Mouse (Mus musculus) kidney, postnatal 10 days (tissue): ENCODE data around the gene Tcte1.
A peak's percentile ranks its signal among the peaks of the same experiment; 100 is the strongest.

Source experiments
- DNase-seq: peaks from one replicate; pipeline ENCODE4 v3.0.0; 2021; ENCODE audit warnings: mixed read lengths

Tcte1 gene

GRCm38 (mm10) chr17:45548541-45549512 is 25.6 kb downstream of the Tcte1 start:
- no peak for DNase-seq

DNA sequence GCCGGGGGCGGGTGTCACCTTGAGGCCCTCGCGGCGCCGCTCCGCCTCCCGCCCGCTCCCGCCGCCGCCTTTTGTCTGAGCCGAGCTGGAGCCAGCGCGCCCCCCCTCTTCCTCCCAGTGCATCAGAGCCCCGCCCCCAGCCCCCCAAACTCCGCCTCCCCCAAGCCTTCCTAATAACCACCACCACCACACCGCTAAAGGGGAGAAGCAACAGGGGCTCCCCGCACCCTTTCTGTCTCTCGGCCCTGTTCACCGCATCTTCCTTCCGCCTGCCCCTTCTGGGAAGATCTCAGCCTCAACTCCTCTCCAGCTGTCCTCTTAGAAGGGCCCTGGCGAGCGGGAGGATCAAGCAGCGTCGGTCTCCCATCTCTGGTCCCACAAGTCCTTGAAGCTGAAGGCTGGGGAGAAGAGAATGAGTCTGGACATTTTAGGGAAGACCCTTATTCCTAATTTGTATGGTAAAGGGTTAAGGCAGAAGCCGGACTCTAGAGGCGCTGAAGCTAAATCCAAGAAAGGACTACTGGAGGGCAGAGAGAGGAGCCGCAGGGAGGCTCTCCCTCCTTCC is 26.5 kb downstream of the Tcte1 start, which contains the start of gene Tmem151b:
Gene Tmem151b (minus strand): TSS at position 61 of the 565 bp plus-strand sequence.
- peak; percentile 76 for DNase-seq

GRCm38 (mm10) chr17:45550253-45550652 is 27.0 kb downstream of the Tcte1 start:
- DNase-seq = no peak

- no peak for DNase-seq
Measured at GRCm38 (mm10) chr17:45551249-45551796, 28.1 kb downstream of the Tcte1 start.

GRCm38 (mm10) chr17:45551816-45552451 is 28.7 kb downstream of the Tcte1 start:
- DNase-seq = peak; percentile 85

DNA sequence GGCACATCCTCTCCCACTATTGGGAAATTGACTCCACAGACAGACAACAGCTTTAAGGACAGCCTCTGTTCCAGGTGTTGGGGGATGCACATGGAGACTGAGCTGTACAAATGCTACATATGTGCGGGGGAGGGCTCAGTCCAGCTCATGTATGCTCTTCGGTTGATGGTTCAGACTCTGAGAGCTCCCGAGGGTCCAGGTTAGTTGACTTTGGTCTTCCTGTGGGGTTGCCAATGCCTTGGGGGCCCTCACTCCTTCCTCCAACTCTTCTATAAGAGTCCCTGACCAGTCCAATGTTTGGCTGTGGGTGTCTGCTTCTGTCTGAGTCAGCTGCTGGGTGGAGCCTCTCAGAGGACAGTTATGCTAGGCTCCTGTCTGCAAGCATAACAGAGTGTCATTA is 29.8 kb downstream of the Tcte1 start:
- no peak for DNase-seq

GRCm38 (mm10) chr17:45554420-45554819 is 31.2 kb downstream of the Tcte1 start:
- DNase-seq = no peak

- peak; percentile 99 for DNase-seq
Measured at GRCm38 (mm10) chr17:45555452-45556106, 32.3 kb downstream of the Tcte1 start, which contains the start of gene Nfkbie. Nfkbie (plus strand) TSS chr17:45555703.

DNA sequence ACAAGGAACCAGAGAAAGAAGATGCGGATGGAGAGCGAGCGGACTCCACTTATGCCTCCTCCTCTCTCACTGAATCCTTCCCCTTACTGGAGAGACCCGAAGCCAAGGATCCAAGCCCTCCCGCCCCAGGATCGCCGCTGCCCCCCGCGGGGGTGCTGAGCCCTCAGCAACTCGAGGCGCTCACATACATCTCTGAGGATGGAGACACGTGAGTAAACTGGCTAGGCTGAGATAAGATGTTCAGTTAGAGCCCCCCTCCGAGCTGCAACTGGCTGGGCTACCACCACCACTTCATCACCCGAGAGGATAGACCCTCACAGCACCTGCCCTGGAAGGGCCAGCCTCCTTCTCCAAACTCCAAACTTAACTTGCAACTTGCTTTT is 32.9 kb downstream of the Tcte1 start:
- DNase-seq = no peak

DNA sequence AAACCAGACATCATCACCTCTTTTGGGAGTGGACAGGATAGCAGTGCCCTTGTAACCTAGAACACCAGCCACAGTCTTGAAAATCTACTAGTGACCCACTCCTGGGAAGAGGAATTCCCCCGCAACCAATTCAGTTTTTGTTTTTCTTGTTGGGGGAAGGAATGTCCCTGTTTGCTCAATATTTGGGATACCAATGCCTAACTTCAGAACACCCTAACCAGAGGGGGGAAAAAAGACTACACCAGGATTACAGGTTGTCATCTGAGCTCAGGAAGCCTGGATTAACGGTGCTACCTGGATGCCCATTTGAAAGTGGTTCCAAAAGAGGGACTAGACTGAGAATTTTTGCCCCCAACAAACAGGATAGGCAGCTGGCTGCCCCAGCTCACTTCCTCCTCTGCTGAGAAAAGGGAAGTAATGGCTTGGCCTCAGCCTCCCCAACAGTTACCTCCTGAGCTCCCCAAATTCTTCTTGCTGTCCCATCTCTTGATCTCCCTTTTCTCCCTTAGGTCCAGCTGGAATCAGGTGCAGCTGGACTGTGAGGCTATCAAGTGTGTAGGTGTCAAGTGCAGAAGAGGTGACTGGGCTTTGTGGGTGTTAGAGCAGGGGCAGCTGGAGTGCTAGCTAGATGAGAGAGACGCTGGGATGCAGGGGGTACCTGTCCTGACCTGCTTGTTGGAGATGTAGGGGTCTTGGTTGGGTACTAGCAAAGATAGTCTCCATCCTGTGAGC is 33.4 kb downstream of the Tcte1 start:
- DNase-seq = no peak

GRCm38 (mm10) chr17:45557246-45557824 is 34.1 kb downstream of the Tcte1 start:
- DNase-seq = no peak

GRCm38 (mm10) chr17:45557998-45558862 is 35.0 kb downstream of the Tcte1 start:
- no peak for DNase-seq

DNA sequence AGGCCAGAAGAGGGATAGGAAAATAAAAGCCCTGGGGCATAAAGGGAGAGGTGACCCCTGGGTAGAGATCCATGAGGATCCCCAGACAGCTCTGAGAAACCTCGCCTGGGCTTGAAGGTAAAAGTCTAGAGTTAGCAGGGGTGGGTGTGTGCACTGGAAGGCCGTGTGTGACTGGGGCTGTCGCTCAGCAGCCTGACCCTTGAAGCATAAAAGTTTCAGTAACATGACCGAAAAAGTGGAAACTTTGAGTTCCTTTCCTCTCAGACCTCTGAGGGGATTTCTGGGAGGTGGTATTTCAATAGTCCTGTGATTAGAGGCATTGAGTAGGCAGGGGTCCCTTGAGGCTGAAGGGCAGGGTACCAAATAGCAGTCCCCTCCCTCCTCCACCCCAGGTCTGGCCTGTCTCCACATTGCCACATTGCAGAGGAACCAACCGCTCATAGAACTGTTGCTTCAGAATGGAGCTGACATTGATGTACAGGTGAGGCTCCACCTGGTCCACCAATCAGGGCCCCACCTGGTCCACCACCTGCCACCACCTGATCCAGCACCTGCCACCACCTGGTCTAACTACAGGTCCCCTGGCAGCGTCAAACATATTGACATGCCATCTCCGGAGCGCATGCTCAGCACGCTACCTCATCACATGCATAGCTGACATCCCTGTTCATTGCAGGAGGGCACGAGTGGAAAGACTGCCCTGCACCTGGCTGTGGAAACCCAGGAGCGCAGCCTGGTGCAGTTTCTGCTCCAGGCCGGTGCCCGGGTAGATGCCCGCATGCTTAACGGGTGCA is 36.7 kb downstream of the Tcte1 start:
- DNase-seq = no peak

DNA sequence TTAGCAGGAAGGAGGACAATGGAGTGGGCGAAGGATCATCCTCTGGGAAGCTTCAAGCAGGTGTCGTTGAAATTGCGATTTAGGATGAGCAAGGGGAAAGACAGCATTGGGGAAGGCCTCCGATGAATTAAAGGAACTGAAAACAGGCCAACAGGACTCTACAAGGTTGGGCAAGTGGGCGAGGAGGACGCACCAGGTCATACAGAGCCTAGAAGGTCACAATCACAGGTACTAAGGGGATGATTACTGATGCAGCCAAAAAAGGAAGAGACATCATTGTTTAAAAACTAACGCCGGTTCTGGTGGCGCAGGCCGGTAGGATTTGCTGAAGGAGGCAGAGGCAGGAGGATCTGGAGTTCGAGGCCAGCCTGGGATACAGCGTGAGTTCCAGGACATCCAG is 40.0 kb downstream of the Tcte1 start:
- DNase-seq = no peak

DNA sequence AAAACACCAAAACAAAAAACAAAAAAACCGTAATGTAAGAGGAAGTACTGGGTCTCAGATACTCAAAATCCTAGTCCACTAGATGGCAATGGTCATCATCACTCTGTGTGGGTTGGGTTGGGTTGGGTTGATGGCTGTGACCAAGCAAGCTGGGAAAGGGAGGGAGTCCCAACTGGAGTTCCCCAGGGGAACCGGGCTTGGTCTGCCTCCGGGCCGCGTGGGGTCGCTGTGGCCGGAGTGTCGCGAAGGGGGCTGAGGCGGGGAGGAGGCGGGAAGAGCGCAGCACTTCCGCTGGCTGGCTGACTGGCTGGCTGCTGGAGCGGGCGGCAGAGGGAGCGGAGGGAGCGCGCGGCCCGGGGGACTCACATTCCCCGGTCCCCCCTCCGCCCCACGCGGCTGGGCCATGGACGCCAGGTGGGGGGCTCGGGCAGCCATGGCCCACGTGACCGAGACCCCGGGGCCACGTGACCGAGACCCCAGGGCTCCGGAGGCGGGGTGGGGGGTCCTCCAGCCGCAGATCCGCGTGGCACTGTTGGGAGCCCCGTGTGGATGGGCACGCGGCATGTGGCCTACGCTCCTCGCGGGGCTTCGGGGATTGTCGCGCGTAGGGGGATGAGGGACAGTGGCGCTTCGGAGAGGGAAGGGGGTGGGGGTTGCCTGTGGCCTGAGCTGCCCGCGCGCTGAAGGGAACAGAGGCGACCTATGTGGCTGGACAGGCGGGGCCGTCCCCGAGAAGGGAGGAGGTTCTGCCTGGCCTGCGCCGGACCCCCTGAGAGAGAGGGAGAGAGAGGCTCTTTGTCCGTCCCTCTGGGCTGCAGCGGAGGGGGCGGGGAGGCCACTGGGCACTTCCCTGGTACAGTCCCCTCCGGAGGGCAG is 40.7 kb downstream of the Tcte1 start, which contains the start of gene Slc35b2:
Gene Slc35b2 (plus strand): TSS at position 220 of the 876 bp plus-strand sequence.
- peak; percentile 96 for DNase-seq

DNA sequence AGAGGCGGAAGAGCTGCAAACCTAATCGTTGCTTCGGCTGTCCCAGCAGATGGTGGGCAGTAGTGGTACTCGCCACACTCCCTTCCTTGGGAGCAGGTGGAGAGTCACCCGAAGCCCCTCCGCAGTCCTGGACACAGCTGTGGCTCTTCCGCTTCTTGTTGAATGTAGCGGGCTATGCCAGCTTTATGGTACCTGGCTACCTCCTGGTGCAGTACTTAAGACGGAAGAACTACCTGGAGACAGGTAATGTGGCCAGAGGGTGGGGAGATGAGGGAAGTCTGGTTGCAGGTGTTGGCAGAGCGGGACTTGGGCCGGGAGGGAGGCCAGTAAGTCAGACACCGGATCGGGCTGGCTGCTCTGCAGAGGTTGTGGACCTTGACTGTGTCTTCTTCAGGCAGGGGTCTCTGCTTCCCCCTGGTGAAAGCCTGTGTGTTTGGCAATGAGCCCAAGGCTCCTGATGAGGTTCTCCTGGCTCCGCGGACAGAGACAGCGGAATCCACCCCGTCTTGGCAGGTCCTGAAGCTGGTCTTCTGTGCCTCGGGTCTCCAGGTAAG is 41.4 kb downstream of the Tcte1 start:
- peak; percentile 49 for DNase-seq

- no peak for DNase-seq
Measured at GRCm38 (mm10) chr17:45565103-45565502, 41.9 kb downstream of the Tcte1 start.

DNA sequence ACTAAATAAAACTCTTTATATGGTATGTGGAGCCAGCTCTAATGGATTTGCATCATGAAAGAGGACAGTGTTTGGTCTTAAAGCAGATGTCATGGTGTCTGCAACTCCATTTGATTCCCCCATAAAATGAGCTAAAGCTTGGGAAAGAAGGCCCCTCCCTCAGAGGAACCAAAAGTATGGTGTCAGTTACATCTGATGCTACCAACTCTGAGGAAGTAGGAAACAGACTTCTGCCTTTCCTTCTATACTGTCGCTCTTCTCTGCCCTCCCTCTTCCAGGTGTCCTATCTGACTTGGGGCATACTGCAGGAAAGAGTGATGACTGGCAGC is 42.8 kb downstream of the Tcte1 start:
- DNase-seq = no peak
